Mouse (Mus musculus) left cerebral cortex, adult 2 months (tissue): ENCODE data around the gene Fam3b. TPM values are rescaled to one million over a fixed set of nuclear protein-coding genes. Genes with fewer than 3 reads are reported as not detected.

Source experiments
- DNase-seq, 2 experiments: peaks; one replicate each; pipeline ENCODE4 v3.0.0; 2021 to 2022; ENCODE audit warnings: low spot score in 2 of 2, mixed read lengths in 1 of 2; ENCODE audit errors: extremely low spot score in 1 of 2
- H3K27ac ChIP-seq: fragments of 200-600 bp; 2 replicates; pipeline ENCODE4 v1.8.1; 2022
- H3K4me3 ChIP-seq: fragments of 200-600 bp; 2 replicates; pipeline ENCODE4 v1.8.1; 2022
- CTCF ChIP-seq: fragments of 200-600 bp; IDR thresholded peaks from 2 replicates; pipeline ENCODE4 v1.8.1; 2022; ENCODE audit warnings: antibody characterized with exemption, mild to moderate bottlenecking, moderate library complexity
- intact Hi-C: fragments of 180-260 bp; cut with DNase I; formaldehyde crosslinking; loops from one replicate; pipeline ENCODE4 v1.15.1; 2025
- long read RNA-seq, 2 experiments: library from polyadenylated mRNA; stranded (forward); transcript quantifications; one replicate each; pipeline ENCODE4 v2.0.0; 2021; ENCODE audit warnings: borderline mapping rate in 2 of 2
- total RNA-seq, 2 experiments: library from RNA; stranded (reverse); gene quantifications; 2 replicates each; pipeline ENCODE4 v1.2.3; 2021

Fam3b gene
- not detected for total RNA-seq
- long read RNA-seq, experiment 1 = 0 reads
- long read RNA-seq, experiment 2 = 0 reads

- Histone ChIP-seq H3K27ac (no peak within 1 kb of the TSS), H3K4me3 (no peak within 1 kb of the TSS)
- DNase-seq = no peak
- intact Hi-C loops = no loop called here
- no peak for TF ChIP-seq CTCF
Measured at GRCm38 (mm10) chr16:97514099-97514940, at the start of gene Fam3b. Gene Fam3b (minus strand): TSS chr16:97514816.

DNA sequence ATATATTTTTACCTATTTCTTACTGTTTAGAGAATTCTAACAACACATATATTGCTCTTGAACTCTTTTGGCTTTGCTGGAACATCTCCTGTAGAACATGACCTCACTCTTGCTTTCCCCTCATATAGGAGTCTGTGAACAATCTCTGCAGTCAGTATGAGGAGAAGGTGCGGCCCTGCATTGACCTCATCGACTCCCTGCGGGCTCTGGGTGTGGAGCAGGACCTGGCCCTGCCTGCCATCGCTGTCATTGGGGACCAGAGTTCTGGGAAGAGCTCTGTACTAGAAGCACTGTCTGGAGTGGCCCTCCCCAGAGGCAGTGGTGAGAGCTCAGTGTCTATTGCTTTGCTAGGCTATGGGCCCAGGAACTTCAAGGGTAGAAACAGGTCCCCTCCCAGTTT, 29.7 kb upstream of the Fam3b start:
- no peak for DNase-seq
- H3K27ac ChIP-seq = no peak overlapping the region
- H3K4me3 ChIP-seq = no peak overlapping the region
- TF ChIP-seq CTCF = no peak
- intact Hi-C loops = no loop called here

- no peak overlapping the region for H3K27ac ChIP-seq
- TF ChIP-seq CTCF = no peak; the same call in 1 of the 2 replicates
- no peak overlapping the region for H3K4me3 ChIP-seq
- no peak for DNase-seq
- intact Hi-C loops = no loop called here
Measured at GRCm38 (mm10) chr16:97536859-97537258, 22.2 kb upstream of the Fam3b start.

GRCm38 (mm10) chr16:97535808-97536413, 21.3 kb upstream of the Fam3b start:
- DNase-seq = peak; percentile 22 to 43
- no peak for TF ChIP-seq CTCF
- intact Hi-C loops = no loop called here
- Histone ChIP-seq H3K4me3 (peak overlapping the region; percentile 31), H3K27ac (peak overlapping the region; percentile 87)

DNA sequence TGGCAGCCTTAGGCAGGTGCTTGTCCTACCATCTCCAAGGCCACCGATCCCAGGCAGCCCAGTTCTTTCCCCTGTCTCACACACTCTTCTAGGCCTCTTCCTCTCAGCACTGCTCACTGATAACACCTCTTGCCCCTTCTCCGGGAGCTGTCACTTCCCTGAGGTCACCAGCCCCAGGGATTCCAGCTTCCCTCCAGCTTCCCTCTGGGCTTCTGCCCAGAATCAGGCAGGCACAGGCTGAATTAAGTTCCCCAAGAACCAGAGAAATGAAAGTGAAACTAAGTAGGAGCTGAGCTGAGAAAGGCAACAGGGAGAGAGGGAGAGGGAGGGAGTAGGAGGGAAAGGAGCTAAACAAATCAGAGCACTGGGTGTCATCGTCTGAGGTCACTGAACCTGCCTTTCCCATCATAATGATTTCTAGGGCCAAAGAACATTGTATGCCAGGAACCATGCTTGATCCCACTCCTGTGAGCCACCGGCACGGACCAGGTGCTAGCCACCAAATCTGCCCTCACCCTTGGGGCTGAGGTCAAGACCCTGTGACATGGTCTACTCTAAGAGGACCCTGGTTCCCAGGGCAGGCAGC, 20.4 kb upstream of the Fam3b start:
- Histone ChIP-seq H3K4me3 (peak overlapping the region; percentile 37), H3K27ac (peak overlapping the region; percentile 87)
- no peak for TF ChIP-seq CTCF
- peak; percentile 34 to 35 for DNase-seq
- intact Hi-C loops = no loop called here

DNA sequence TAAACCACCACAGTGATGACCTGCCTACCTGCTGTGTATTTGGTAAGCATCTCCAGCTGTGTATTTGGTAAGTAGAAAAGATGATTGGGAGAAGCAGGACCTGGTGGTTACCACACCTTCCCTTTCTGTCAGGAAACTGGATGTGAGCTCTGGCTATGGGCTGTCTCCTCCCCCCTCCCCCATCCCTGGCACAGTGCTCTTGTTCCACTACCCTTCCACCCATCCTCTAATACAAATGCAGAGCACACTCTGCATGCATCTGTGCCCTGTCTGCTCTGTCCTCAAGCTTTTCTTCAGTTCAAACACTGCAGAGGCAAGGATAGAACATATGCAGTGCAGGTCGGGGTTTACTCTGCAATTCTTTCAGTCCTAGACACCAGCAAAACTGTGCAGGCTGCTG, 19.8 kb upstream of the Fam3b start:
- Histone ChIP-seq H3K4me3 (peak overlapping the region; percentile 37), H3K27ac (peak overlapping the region; percentile 87)
- DNase-seq = no peak
- intact Hi-C loops = no loop called here
- no peak for TF ChIP-seq CTCF

- no peak overlapping the region for H3K27ac ChIP-seq
- intact Hi-C loops = no loop called here
- no peak overlapping the region for H3K4me3 ChIP-seq
- no peak for DNase-seq
- TF ChIP-seq CTCF = no peak
Measured at GRCm38 (mm10) chr16:97533751-97534150, 19.1 kb upstream of the Fam3b start.

DNA sequence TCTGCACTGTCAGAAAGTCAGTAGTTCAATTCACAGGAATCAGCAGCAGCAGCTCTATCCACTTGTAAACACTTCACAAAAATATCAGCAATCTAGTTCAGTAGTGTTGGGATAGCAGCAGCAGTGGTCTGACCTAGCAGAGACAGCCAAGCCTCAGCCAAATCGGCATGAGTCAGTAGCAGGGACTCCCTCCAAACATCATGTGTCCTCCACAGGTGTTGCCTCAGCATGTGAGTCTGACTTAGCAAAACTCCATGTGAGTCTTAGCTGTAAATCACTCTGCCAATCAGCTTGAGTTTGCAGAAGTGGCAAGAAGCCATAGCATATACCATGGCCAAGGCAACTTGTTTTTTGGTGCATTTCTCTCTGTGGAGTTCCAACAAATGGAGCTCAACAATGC, 18.5 kb upstream of the Fam3b start:
- no peak overlapping the region for H3K27ac ChIP-seq
- no peak overlapping the region for H3K4me3 ChIP-seq
- DNase-seq = no peak
- intact Hi-C loops = no loop called here
- TF ChIP-seq CTCF = no peak

GRCm38 (mm10) chr16:97529241-97529640, 14.6 kb upstream of the Fam3b start:
- intact Hi-C loops = no loop called here
- DNase-seq = no peak
- H3K4me3 ChIP-seq = no peak overlapping the region
- no peak overlapping the region for H3K27ac ChIP-seq
- TF ChIP-seq CTCF = no peak

DNA sequence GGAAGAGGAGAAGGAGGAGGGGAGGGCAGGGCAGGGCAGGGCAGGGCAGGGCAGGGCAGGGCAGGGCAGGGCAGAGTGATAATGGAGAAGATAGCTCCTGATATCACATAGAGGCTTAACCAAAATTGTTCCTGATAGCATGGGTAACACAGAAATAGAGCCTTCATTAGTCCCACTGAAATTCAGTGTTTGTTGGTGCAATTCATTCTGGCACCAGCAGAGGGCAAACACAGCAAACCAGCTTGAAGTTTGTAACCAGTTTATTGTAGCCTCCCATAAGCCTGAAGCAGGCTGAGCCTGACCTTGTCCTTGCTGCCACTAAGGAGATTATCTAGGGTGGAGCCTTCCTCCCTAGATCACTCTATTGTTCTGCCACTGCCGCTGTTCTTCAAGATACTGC, 8.4 kb upstream of the Fam3b start:
- peak; percentile 27 to 43 for DNase-seq
- Histone ChIP-seq H3K27ac (no peak overlapping the region), H3K4me3 (no peak overlapping the region)
- intact Hi-C loops = loop anchor here (5.0 kb wide), 2 partner anchors 69 to 259 kb away; no protein-coding TSS in a partner anchor
- TF ChIP-seq CTCF = peak; percentile 68

GRCm38 (mm10) chr16:97521983-97522382, 7.4 kb upstream of the Fam3b start:
- H3K27ac ChIP-seq = no peak overlapping the region

DNA sequence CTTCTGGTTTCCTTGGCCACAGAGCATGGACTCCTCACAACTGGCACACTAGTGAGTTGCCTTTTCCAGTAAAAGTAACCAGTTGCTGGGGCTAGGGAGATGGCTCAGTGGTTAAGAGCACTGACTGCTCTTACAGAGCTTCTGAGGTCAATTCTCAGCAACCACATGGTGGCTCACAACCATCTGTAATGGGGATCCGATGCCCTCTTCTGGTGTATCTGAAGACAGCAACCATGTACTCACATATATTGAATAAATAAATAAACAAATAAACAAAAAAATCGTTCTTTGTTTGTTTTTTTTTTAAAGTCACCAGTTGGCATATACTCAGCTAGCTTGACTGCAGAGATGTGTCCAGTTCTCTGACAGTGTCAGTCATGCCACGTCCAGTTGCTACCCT, 1.7 kb upstream of the Fam3b start:
- H3K4me3 ChIP-seq = no peak overlapping the region
- TF ChIP-seq CTCF = no peak; the same call in 1 of the 2 replicates
- DNase-seq = no peak
- no peak overlapping the region for H3K27ac ChIP-seq
- intact Hi-C loops = no loop called here

More at GRCm38 (mm10) chr16:97521983-97522382, 7.4 kb upstream of the Fam3b start:
- H3K4me3 ChIP-seq = no peak overlapping the region
- TF ChIP-seq CTCF = no peak
- intact Hi-C loops = loop anchor here (5.0 kb wide), 2 partner anchors 70 to 260 kb away; no protein-coding TSS in a partner anchor
- DNase-seq = no peak
